ENCODE assay signal across 15 mouse cellular contexts in genomic region chr10:3730314-3730713, GRCm38 (mm10).
"Had no signal": no experiment of that assay in that cellular context is flagged by ENCODE, and none has a peak within 500 bp of the region (broad histone marks: within the 10 kb centered on the region; RNA-seq: fewer than 3 reads in every experiment).

No protein-coding gene starts in this region.

- H3K4me3 ChIP-seq: liver, embryonic 15.5 days; midbrain, embryonic 10.5 days; neural tube, embryonic 13.5 days had no signal

- H3K4me1 ChIP-seq: liver, embryonic 15.5 days; neural tube, embryonic 13.5 days had no signal

- H3K36me3 ChIP-seq: liver, embryonic 15.5 days; midbrain, embryonic 10.5 days; neural tube, embryonic 13.5 days had no signal

- H3K27me3 ChIP-seq: liver, embryonic 15.5 days; neural tube, embryonic 13.5 days had no signal

- H3K9ac ChIP-seq: liver, embryonic 15.5 days; neural tube, embryonic 13.5 days had no signal

- ATAC-seq: lung, postnatal 0 days; midbrain, embryonic 16.5 days had no signal

- H3K9me3 ChIP-seq: liver, embryonic 15.5 days; midbrain, embryonic 10.5 days; neural tube, embryonic 13.5 days had no signal

- H3K4me2 ChIP-seq: liver, embryonic 11.5 days; liver, embryonic 15.5 days; neural tube, embryonic 13.5 days had no signal

- H3K27ac ChIP-seq: liver, embryonic 15.5 days; midbrain, embryonic 10.5 days; neural tube, embryonic 13.5 days had no signal

- DNase-seq: layer of hippocampus, adult 9-11 months; layer of hippocampus, postnatal 36 days; lung, adult 2 months; lung, postnatal 36 days; retina, postnatal 1 day; right cerebral cortex, postnatal 4 days; spleen, adult 18-20 months; thymus, adult 18-20 months; thymus, postnatal 25 days had no signal
